In genomic region chr19:55744576-55745191, GRCm38 (mm10) we compare ENCODE assay signal across 7 mouse cellular contexts. TPM values are rescaled to one million over a fixed set of nuclear protein-coding genes. Genes with fewer than 3 reads are reported as not detected.
DNase-seq lines count a peak whose midpoint lies in the region; ATAC-seq lines count a peak whose summit lies in the region.

No protein-coding gene starts in this region.

- 2% methylated on average over 21 of the region's 21 CpGs for WGBS in forebrain, embryonic 14.5 days
- under 1% methylated on average over 21 of the region's 21 CpGs for WGBS in neural tube, embryonic 12.5 days

- no peaks in the 10 kb centered on the region for H3K36me3 ChIP-seq in forebrain, embryonic 14.5 days (ENCODE audit: control insufficient read depth, insufficient read depth, low read length)
- H3K36me3 ChIP-seq in neural tube, embryonic 12.5 days: no peaks in the 10 kb centered on the region

- H3K27me3 ChIP-seq in forebrain, embryonic 14.5 days (replicated peaks; ENCODE audit: control insufficient read depth, insufficient read depth, low read length): no peaks in the 10 kb centered on the region; the same call in 1 of the 2 replicates
- H3K27me3 ChIP-seq in neural tube, embryonic 12.5 days (replicated peaks): peaks cover 5% of the 10 kb centered on the region; the same call in 1 of the 2 replicates

- H3K4me2 ChIP-seq in forebrain, embryonic 14.5 days (ENCODE audit: low read length): peak overlapping the region; percentile 81
- peak overlapping the region; percentile 83 for H3K4me2 ChIP-seq in neural tube, embryonic 12.5 days (replicated peaks)

- peak overlapping the region; percentile 53 for H3K4me3 ChIP-seq in forebrain, embryonic 14.5 days (ENCODE audit: low read depth, low read length)
- H3K4me3 ChIP-seq in neural tube, embryonic 12.5 days: peak overlapping the region; percentile 67

- H3K27ac ChIP-seq in forebrain, embryonic 14.5 days (ENCODE audit: low read depth, low read length): peak overlapping the region; percentile 90
- H3K27ac ChIP-seq in neural tube, embryonic 12.5 days: peak overlapping the region; percentile 81; the same call in 1 of the 2 replicates

- peak; percentile 28 for DNase-seq in urinary bladder, postnatal 14 days (ENCODE audit: low spot score)
- no peak for DNase-seq in urinary bladder, adult 18-20 months (ENCODE audit: low spot score in 2 of 2)
- DNase-seq in forebrain, embryonic 14.5 days (ENCODE audit: low spot score): peak; percentile 33
- peak; percentile 45 to 62 for DNase-seq in kidney, postnatal 4 days
- no peak for DNase-seq in gastrocnemius, postnatal 25 days

- H3K4me1 ChIP-seq in forebrain, embryonic 14.5 days (ENCODE audit: control insufficient read depth, insufficient read depth, low read length): peaks cover 54% of the 10 kb centered on the region
- peaks cover 63% of the 10 kb centered on the region for H3K4me1 ChIP-seq in neural tube, embryonic 12.5 days

- peak overlapping the region; percentile 87 for H3K9ac ChIP-seq in forebrain, embryonic 14.5 days (ENCODE audit: low read length)
- peak overlapping the region; percentile 82 for H3K9ac ChIP-seq in neural tube, embryonic 12.5 days

- no peak for ATAC-seq in forebrain, embryonic 14.5 days
- ATAC-seq in neural tube, embryonic 12.5 days (ENCODE audit: low FRiP score, low read depth): no peak
- no peak for ATAC-seq in inflammation-experienced regulatory T-cells, adult 6 months

- H3K9me3 ChIP-seq in forebrain, embryonic 14.5 days (replicated peaks; ENCODE audit: control insufficient read depth, low read length): no peaks in the 10 kb centered on the region
- no peaks in the 10 kb centered on the region for H3K9me3 ChIP-seq in neural tube, embryonic 12.5 days

RNA-seq across cellular contexts. Expression of gene Tcf7l2, which starts 3.1 kb away (rescaled TPM):
- 196 and 221 TPM in 2 replicates for polyA plus RNA-seq in forebrain, embryonic 14.5 days (2014; fragmentation: Nextera tagmentation; extraction: Ambion mirVana)
- 39.1 and 39.5 TPM in 2 replicates for polyA plus RNA-seq in neural tube, embryonic 12.5 days (2016; fragmentation: Nextera tagmentation; extraction: Ambion mirVana)
- 1 to 10 TPM in 1 of 3 experiments, under 1 TPM in 2; 0.75 to 1.0 (median 0.88) TPM for polyA plus RNA-seq in inflammation-experienced regulatory T-cells, adult 6 months (2017; shearing (Covaris generic))
- 1 to 10 TPM; 7.8 to 8.8 TPM for total RNA-seq in gastrocnemius, postnatal 25 days (2021)

Comparison
In these comparisons a context has a peak if more than half of its experiments do, and no peak if none do; other contexts are left out.
1. DNase-seq: peak in urinary bladder, postnatal 14 days (single experiment), forebrain, embryonic 14.5 days (single experiment) and kidney, postnatal 4 days (2 of 2); none in urinary bladder, adult 18-20 months (0 of 2) and gastrocnemius, postnatal 25 days (single experiment).
2. RNA of gene Tcf7l2, which starts 3.1 kb away (polyA plus RNA-seq): 196 to 221 TPM in forebrain, embryonic 14.5 days and 39.1 to 39.5 TPM in neural tube, embryonic 12.5 days; 0.75 to 1.0 TPM in inflammation-experienced regulatory T-cells, adult 6 months; every median in the first group is over 10 times any median in the second.